Mouse (Mus musculus) gastrocnemius, postnatal 10 days (tissue): ENCODE measurements around the gene Zswim7. TPM values are rescaled to one million over a fixed set of nuclear protein-coding genes. Genes with fewer than 3 reads are reported as not detected.
"Not testable (repeated sequence)": the region's sequence is repeated elsewhere in the genome, so short reads cannot be mapped to it uniquely, and the experiment has no call there.

Experiments used
- DNase-seq: peaks from one replicate; pipeline ENCODE4 v3.0.0; 2021; ENCODE audit warnings: mixed read lengths
- long read RNA-seq, 2 experiments: library from polyadenylated mRNA; stranded (forward); transcript quantifications; one replicate each; pipeline ENCODE4 v2.0.0; 2021
- total RNA-seq, 2 experiments: library from RNA; stranded (reverse); gene quantifications; 2 replicates each; pipeline ENCODE4 v1.2.3; 2021

Zswim7 gene
- total RNA-seq: 10 to 100 TPM; 15.2 to 17.9 TPM
- long read RNA-seq, experiment 1, partial matches to known transcripts: 0 of 7 reads
- long read RNA-seq, experiment 1, other reads (novel, unspliced or antisense): 3 of 7 reads
- long read RNA-seq, experiment 2, transcript Zswim7-201 (5 exons, 732 nt): major isoform, 5 of 9 reads
- long read RNA-seq, experiment 2, partial matches to known transcripts: 1 of 9 reads
- long read RNA-seq, experiment 2, other reads (novel, unspliced or antisense): 3 of 9 reads

DNA sequence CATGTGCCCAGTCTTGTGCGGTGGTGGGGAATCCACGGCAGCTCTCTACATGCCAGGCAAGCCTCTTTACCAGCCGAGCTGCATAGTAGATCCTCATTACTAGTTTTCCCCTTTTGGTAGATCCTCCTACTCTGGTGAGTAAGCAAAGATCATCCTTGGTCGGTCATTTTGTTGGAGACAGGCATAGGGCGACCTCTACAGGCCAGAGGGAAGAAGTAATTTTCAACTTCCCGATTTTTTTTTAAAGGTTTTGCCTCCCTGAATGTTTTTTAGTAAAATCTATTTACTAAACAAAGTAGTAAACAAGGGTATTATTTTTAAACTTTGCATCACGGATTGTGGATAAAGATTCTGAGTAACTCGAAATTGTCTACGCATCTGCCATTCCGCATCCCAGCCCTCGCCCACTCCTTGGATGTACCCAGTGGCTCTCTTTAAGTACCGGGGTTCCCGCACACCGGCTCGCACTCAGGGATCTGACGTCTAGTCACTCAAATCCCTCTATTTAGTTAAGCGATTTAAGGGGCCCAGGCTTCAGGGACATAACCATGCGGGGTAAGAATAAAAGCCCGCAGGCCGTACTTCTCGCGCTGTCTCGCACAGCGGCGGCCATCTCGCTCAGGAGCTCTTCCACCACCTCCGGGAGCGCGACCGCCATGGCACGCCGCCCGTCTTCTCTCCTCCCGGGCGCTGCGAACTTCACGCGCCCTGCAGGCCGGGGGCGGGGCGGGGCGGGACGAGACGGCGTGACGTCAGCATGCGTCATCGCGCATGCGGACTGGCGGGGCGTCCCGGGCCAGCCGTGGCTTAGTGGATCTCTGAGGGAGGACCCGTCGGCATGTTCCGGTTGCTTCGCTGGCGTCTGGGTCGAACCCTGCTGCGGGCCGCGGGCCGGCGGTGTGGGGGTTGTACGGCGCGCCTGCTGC, at the start of gene Zswim7, which contains the start of gene Ttc19:
Zswim7 (minus strand) TSS at position 701 of the 926 bp plus-strand sequence.
Ttc19 (plus strand) TSS at position 799 of the 926 bp plus-strand sequence.
- peak; percentile 97 for DNase-seq

GRCm38 (mm10) chr11:62323659-62324058, 42.5 kb upstream of the Zswim7 start:
- DNase-seq: no peak

DNA sequence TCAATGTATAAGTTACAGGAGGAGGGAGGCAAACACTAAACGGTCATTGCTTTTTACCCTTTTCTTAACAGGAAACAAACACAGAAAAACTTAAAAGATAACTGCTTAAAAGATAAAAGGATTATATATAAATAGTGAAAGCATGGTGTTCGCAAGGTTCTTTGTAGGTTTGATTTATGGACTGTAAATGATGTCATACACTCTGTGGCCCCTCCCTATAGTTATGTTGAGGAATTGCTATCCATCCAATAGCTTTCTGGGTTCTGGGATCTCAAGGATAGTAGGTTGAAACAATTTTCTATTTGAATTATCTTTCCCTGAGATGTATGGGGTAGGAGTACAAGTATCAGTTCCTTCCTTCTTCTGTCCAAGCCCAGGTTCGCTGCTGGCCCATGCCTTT, 38.9 kb upstream of the Zswim7 start:
- DNase-seq: no peak

- DNase-seq: no peak
These were observed 36.6 kb upstream of the Zswim7 start for GRCm38 (mm10) chr11:62317746-62318145.

GRCm38 (mm10) chr11:62314984-62315383, 33.8 kb upstream of the Zswim7 start:
- DNase-seq: no peak

DNA sequence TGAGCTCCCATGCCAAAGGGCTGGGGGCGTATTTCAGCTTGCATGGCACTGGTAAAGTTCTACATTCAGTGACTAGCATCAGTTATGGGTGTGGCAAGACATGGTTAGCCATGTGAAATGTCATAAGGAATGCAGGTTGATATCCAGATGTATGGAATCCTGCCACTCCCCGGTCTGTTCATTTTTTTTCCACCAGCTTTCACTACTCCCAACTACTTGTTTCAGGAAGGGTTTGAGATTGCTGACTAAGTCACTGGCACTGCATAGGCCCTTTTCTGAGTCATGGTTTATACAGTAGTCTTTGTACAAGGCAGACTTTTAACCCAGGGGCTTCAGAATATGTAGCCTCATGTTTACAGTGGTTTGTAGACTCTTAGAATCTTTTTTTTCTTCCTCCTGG, 28.1 kb upstream of the Zswim7 start:
- DNase-seq: no peak

- DNase-seq: no peak
These were observed 24.7 kb upstream of the Zswim7 start for GRCm38 (mm10) chr11:62305866-62306265.

DNA sequence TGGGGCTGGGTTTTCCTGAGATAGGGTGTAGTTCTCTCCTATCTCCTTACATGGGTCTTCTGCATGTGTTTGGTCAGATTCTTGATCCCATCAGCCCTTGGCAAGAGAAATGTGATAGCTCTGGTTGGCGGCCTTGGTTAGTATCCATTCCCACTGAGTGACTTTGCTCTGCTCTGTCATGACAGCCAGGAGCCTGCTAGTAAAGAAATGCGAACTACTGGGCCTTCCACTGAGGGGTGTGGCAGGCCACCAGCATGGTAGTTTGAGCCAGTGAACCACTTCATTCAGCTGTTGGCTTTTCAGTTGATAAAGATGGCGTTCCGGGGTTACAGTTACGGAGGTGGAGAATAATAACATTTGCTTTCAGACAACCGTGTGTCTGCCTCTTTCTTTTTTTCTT, 17.7 kb upstream of the Zswim7 start:
- peak; percentile 23 for DNase-seq

DNA sequence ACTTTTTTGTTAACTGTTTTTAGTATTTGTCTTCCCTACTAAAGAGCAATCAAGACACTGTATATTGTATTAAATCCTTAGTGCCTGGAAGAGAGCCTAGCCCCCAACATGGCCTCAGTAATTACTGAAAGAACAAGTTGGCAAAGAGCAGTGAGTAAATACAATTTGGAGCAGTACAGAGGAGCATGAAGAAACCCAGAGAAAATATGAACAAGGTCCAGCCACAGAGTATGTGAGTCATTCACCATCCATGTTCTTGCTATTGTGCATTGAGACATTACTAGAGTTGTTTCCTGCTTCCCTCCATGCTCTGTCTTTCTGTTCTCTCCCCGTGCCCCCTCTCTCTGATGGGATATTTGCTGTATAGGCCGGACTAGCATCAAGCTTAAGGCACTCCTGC, 12.9 kb upstream of the Zswim7 start:
- no peak for DNase-seq

- DNase-seq: no peak
These were observed 6.5 kb upstream of the Zswim7 start for GRCm38 (mm10) chr11:62287700-62288099.

DNA sequence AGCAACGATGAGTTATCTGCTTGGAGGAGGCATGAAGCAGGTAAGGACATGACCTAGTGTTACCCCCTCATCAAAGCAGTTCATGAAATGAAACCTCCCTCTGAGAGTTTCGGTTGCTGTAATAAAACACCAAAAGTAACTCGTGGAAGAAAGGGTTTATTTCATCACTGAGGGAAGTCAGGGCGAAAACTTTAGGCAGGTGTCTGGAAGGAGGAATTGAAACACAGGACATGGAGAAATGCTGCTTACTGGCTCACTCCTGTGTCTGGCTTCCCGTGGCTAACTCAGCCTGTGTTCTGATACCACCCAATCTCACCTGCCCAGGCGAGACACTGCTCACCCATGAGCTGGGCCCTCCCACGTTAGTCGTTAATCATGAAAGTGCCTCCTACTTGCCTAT, 3.8 kb upstream of the Zswim7 start:
- no peak for DNase-seq

GRCm38 (mm10) chr11:62284020-62284419, 2.8 kb upstream of the Zswim7 start:
- not testable (repeated sequence) for DNase-seq

DNA sequence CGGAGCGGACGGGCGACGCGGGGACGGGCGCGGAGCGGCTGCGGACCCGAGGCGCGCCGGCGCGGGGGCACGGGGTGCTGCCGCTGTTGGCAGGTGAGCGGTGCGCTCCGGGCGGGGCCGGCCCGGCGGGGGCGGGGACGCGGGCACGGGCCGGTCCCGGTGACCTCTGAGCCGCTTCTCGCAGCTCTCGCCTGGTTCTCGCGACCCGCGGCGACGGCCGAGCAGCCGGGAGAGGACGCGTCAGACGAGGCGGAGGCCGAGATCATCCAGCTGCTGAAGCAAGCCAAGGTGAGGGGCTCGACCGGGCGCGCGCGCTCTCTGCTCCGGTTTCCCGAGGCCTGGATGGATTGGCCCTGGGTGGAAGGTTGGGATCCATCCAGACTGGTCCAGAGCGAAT, 424 bp upstream of the Zswim7 start:
- DNase-seq: peak; percentile 66

DNA sequence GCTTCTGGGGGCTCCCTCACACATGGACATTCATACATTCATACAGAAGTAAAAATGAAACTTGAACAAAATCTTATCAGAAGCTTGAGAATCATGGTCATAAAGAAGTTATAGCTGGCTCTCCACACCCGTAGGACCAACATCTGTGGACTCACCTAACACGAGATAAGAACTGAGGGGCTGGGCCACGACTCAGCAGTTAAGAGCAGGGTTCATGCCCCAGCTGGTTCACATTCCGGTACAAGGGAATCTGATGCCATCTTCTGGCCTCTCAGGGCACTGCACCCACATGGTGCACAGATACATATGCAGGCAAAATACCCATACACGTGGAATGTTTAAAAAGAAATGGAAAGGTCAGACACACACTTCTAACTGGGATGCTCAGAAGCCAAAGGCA, 3.1 kb downstream of the Zswim7 start:
- peak; percentile 72 for DNase-seq

GRCm38 (mm10) chr11:62277086-62277485, 4.1 kb downstream of the Zswim7 start:
- DNase-seq: no peak

DNA sequence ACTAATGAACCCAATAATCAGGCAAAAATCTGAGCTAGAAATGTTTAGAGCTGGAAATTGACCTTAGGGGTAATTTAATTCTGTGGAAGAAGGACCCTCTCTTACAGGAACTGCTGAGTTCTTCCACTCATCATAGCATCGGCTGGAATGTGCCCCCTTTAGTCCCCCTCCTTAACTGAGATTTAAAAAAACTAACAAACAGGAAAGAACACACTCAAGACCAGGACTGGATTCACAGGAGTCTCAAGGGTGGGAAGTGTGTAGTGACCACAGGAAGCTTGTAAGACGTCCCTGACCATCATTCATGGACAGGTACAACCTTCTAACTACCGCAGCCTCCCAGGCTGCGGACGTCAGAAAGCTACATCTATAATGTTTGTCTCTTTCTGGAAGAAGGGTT, 10.3 kb downstream of the Zswim7 start:
- no peak for DNase-seq

- DNase-seq: no peak
These were observed 12.1 kb downstream of the Zswim7 start for GRCm38 (mm10) chr11:62269097-62269496.

DNA sequence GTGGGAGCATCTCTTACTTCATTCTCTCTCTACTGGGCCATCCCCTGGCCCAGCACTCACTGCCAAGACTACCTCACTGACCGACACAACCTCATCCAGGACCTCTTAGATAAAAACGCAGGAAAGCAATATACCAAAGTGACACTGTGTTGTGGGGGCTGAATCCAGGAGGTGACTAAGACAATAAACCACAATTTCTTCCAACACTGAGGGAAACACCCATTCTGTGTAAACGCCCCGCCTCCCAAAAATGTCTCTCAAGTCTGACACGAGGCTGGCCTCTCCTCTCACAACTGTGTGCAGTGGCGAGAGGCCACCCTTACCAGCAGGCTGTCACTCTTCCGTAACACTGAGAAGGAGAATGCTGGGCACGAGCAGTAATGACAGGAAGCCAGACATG, 12.8 kb downstream of the Zswim7 start:
- no peak for DNase-seq

GRCm38 (mm10) chr11:62266466-62267214, 14.5 kb downstream of the Zswim7 start:
- DNase-seq: no peak

DNA sequence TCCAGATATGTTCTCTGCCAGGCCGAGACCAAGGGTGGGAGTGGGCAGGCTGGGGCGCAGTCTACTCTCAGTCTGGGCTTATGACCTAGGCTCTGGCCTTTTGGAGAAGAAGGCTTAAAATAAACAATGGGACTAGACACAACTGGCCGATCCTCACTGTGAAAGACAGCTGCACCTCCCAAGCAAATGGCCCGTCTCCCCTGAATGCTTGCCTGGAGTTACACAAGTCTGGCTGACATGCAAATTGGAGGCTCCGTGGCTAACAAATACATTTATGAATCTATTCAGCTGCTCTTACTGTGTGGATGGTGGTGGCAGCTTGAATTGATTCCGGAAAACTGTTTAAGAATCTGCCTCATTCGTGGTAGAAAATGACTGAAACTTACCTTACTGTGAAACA, 15.5 kb downstream of the Zswim7 start:
- DNase-seq: no peak

GRCm38 (mm10) chr11:62264018-62264417, 17.2 kb downstream of the Zswim7 start:
- DNase-seq: no peak

- DNase-seq: no peak
These were observed 17.6 kb downstream of the Zswim7 start for GRCm38 (mm10) chr11:62263599-62263998.

DNA sequence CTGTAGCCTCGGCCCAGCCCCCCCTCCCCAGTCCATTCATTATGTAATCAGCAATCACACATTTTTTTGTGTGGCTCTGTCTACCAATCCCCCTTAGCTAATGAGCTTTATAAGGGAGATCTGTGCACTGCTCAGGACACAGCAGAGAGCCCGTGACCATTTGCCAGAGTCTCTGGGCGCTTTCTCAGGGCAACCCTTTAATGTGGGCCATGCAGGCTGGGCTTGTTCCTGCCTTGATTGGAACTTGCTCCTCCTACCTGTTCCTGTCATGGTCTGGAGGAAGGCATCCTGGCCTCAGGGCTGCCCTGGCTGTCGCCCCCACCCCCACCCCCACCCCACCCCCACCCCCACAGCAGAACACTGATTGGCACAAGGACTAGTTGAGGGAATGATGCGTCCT, 22.0 kb downstream of the Zswim7 start:
- DNase-seq: no peak
